Mouse (Mus musculus) T-cell, adult 2 months (primary cell): ENCODE data around the gene Txndc15.
"Not testable (repeated sequence)": the region's sequence is repeated elsewhere in the genome, so short reads cannot be mapped to it uniquely, and the experiment has no call there.

Source experiments
- DNase-seq: peaks from one replicate; pipeline ENCODE4 v3.0.0; 2022; ENCODE audit warnings: low spot score

The Txndc15 gene

DNA sequence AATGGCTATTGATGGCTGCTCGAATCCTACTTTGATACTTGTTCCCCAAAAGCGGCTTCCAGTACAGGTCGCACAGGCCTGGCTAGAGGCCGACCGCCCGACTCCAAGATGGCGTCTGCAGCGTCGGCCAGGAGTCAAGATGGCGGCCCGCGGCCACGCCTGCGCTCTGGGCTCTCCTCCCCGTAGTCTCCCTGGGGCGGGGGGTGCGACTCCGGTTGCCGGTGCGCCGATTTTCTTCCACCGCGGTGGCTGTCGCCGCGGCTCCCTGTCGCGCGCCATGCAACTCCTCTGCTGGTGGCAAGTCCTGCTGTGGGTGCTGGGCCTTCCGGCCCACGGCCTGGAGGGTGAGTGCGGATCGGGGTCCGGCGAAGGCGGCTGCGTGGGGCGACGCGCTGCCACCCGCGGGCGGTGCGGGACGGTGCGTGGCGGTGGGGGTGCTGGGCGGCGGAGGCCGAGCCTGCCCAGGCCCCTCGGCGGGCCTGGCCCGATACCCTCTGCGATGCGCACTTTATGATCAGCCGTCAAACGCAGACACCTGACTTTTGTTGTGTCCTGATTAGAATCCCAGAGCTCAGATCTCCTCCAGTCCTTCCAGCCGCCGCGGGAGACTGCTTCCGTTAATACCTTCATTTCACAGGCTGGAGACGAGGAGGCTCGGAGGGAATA, at the start of gene Txndc15:
Gene Txndc15 (plus strand): TSS at position 150 of the 666 bp plus-strand sequence.
- DNase-seq: peak; percentile 66

DNA sequence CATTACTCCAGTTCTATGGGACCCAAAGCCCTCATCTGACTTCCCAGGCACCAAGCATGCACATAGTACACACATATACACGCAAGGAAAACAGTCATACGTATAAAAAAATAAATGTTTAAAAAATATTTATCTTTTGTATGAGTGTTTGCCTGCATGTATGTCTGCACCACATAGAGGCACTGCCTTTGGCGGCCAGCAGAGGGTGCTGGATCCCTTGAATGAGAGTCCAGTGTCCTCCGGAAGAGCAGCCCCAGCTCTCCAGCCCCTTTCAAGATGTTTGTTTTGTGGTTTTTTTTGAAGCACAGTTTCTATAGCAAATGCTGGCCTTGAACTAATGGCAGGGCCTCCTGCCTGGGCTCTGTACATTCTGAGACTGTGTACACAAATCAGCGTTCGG, 45.9 kb upstream of the Txndc15 start:
- peak; percentile 44 for DNase-seq

DNA sequence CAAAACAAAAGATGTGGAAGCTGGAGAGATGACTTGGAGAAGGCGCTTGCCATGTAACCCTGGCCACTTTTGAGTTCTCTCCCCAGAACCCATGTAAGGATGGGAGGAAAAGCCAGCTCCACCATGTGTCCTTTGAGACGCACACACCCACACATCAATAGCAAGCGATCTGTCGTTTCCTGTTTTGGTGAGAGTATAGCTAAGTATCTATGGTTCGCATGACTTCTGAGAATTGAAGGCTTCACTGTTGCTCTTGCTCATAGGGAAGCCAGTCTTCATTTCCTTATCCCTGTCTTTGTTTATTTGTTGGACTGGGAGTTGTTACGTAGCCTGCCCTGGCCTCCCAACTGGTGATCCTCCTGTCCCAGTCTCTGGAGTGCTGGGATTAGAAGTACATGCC, 41.7 kb upstream of the Txndc15 start:
- peak; percentile 39 for DNase-seq

DNA sequence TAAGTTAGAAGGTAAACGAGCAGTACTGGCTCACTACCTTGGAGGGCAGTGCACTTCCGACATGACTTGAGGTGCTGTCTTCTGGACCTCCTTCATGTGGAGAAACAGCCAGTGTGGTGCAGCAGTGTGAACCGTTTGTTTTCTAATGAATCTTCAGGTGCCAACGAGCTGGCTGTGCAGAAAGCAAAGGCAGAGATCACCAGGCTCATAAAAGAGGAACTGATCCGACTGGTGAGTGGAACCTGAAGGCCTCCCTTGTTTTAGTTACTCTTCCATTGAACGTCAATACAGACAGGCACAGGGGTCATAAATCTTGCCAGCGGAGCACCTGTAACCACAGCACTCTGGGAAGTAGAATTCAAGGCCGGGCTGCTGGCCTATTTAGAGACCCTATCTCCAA, 37.1 kb upstream of the Txndc15 start:
- DNase-seq: no peak

DNA sequence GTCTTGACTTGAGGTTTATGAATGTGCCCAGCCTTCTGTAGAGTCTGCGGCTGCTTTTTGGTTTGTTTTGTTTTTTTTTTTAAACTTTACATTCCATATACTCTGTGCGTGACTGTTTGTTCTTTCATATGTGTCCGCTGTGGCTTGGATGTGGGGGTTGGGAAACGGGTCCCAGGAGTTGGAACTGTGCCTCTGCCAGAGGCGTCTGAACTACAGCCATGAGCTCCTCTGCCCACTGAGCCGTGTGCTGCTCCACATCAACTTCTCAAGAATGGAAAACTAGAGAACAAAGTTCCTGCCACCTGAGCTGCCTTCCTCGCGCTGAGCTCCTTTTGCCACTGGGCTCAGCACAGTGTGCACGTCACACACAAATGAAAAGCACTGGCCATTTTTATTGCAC, 32.2 kb upstream of the Txndc15 start:
- no peak for DNase-seq

DNA sequence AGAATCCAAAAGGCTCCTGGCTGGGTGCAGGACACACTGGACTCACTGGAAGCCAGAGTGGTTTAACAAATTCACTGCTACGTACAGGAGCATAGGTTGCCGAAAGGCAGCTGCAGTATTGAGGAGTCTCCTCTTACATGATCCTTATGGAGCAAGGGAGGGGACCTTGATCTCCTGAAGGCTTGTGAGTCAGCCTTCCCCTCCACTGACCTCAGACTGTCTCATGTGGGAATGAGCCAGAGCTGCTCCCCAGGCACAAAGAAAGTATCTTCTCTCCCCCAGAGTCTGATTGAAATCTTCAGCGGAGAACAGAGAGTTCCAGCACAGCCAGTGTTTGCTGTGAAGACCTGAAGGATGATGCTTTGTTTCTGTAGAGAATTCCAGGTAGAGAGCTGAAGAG, 30.9 kb upstream of the Txndc15 start:
- no peak for DNase-seq

DNA sequence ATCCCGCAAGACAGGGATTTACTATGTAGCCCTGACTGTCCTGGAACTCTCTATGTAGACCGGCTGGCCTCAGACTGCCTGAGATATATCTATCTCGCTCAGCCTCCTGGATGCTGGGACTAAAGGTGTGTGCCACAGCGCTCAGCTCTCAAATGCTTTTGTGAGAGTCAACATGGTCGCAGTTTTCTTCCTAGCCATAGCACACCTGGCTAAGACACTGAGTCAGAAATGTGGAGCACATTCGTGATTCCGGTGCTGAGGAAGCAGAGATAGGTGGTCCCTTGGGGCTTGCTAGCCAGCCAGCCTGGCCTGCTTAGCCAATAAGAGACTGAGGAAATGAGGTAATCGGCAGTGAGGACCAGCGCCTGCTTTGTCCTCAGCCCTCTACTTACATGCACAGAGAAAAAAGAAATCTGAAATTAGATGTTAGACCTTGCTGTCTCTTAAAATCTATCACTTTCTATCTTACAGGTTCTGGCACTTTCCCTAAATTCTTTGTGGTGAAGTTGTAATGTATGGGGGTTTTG, 28.3 kb upstream of the Txndc15 start:
- no peak for DNase-seq

DNA sequence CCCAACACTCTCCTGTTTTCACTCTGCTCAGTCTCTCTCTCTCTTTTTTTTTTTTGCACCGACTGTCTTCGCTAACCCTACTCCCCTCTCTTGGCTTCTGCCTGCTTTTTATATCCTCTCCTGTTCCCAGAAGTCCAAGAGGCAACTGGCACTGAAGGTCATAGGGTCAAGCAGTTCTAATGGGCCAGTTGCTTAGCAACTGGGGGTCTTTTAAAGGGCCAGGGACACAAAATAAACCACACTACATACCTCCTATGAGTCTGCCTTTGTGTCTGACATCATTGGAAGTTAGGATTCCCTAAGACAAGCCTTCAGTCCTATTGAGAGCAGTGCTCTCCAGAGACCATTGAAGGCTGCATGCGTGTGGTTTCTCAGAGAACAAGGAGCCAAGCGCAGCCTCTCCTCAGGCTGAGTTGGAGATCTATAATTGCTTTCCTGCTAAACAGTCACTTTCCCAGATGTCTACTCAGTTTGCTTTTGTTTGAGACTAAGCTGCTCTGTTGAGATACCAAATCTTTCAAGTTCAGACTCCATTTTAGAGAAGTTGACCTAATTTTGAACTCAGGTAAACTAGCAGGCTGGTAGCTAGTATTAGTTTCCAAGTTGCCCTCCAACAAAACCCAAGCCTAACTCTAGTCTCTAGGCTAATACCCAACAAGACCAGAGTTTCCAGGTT, 26.4 kb upstream of the Txndc15 start:
- no peak for DNase-seq

DNA sequence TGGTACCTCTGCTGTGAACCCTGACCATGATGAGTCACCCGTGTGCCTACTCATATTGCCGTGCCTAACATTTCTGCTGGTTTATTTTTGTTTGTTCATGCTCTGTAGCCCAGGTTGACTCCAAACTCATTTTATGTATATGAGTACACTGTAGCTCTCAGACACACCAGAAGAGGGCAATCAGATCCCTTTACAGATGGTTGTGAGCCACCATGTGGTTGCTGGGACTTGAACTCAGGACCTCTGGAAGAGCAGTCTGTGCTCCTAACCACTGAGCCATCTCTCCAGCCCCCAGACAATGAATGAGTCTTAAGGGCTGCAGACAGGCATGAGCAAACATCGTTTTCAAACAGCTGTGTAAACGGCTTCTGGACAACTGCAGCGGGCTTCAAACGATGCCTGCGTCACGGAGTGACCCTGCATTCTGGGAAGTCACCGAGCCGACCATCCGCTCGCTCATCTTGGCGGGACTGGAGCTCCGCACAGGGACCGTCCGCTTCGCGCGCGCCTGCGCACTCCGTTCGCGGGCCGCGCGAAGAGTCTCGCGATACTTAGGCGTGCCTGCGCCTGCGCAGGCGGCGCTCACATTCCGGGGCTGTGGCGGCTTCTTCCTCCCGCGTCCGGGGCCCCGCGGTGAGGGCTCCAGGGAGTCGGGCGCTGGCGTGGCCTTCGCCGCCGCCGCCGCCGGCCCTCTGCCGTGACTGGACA, 21.8 kb upstream of the Txndc15 start, which contains the start of gene B230219D22Rik:
Gene B230219D22Rik (plus strand): TSS at position 590 of the 708 bp plus-strand sequence.
- DNase-seq: peak; percentile 90

DNA sequence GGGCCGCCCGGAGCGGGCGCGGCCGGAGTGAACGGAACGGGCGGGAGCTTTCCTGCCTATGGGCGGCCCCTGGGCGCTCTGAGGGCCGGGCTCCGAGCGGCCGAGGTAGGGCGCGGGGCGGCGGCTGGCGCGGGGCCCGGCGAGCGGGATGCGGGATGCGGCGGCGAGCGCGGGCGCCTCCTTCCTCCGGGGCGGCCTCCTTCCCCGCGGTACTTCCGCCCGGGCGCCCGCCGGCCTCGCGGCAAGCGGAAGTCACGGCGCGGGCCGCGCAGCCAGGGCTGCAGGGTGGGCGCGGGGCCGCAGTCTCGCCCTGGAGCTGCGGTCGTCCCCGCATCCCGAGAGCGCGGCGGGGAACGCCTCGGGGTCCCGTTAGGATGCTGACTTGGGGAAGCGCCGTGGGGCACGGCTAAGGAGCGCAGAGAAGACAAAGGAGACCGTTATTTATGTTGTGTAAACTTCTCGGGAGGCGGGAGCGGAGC, 21.2 kb upstream of the Txndc15 start:
- peak; percentile 56 for DNase-seq

DNA sequence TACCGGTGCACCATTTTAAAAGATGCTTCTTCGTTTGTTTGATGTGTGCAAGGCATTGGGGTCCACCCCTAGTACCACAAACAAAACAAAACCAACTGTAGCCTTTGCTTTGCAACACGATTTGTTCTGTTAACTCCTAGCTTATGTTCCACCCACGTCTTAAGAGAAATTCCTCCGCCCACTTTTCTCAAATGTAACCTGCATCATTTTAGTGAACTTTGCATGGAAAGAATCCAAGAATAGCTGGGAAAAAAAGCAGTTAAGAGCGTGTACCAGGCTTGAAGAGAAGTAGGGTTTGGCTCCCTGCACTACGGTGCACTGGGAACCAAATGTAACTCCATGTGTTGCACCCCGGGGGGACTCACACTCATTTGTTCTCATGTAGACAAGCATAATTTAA, 20.3 kb upstream of the Txndc15 start:
- DNase-seq: peak; percentile 13

DNA sequence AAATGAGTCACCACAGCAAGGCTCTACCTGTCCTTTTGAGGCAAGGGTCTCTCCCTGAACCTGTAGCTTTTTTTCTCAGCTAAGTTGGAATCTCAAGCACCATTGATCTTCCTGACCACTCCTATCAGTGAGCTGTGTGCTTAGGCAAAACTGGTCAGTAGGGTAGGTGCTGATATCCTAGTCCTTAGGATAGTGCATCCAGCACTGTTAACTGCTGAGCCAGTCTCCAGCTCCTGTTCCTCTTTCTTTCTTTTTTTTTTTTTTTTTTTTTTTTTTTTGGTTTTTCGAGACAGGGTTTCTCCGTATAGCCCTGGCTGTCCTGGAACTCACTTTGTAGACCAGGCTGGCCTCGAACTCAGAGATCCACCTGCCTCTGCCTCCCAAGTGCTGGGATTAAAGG, 18.5 kb upstream of the Txndc15 start:
- DNase-seq: not testable (repeated sequence)

DNA sequence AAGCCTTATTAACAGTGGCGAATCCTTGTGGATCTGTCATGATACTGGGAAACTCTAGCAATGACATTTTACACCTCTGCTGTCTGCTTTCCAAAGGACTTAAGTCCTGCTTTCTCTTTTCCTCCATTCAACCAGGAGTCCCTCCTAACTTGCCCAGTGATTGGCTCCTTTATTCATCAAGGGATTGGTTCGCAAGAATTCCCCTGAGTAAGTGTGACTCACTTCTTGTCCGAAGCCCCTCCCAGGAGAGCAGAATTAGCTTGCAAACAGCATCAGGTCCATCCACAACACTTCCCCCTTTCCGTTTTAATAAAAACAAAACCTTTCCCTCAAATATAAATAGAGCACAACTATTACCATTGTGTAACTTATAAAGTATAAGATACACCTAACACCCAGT, 10.1 kb upstream of the Txndc15 start:
- no peak for DNase-seq

DNA sequence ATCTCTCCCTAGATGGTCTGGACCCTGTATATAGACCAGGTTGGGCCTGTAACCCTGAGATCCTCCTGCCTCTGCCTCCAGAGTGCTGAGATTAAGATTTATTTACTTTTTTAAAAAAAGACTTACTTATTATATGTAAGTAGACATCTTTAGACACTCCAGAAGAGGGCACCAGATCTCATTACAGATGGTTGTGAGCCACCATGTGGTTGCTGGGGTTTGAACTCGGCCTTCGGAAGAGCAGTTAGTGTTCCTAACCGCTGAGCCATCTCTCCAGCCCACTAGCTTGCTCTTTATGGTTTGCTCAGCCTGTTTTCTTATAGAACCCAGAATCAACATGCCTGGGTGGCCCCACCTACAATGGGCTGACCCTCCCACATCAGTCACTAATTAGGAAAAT, 1.6 kb upstream of the Txndc15 start:
- no peak for DNase-seq

DNA sequence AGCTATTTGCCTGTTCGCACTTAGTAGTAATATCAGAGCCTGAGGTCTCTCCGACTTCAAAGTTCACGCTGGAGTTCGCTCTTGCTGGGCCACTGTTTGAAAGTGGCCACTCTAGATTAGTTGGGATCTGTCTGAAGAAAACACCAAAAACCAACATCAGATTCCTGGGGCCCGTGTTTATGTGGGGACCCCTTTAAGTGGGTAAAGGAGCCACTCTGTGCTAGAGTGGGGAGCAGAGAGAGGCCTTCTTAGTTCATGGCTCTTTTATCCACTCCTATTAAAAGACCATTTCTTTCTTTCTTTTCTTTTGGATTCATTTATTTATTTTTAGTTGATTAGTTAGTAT, 690 bp downstream of the Txndc15 start:
- DNase-seq: no peak

DNA sequence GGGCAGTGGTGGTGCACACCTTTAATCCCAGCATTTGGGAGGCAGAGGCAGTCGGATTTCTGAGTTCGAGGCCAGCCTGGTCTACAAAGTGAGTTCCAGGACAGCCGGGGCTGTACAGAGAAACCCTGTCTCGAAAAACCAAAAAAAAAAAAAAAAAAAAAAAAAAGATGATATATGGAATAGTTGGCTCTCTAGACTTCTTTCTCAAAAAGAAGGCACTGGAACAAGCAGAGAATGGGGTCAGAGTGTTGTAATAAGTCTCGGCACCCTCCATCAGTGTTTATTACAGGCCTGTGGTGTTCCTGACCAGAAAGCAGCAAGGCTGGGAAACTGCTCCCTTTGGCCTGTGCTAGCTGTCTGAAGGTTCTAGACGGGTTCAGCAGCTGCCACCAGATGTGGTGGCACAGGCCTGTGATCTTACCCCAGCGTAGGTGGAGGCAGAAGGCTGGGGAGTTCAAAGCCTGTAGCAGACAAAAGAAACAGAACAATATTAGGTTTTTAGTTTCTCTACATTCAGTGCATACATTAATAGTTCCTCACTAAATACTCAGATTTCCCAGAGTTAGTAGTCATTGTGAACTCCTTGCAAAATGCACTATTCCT, 1.6 kb downstream of the Txndc15 start:
- peak; percentile 49 for DNase-seq

DNA sequence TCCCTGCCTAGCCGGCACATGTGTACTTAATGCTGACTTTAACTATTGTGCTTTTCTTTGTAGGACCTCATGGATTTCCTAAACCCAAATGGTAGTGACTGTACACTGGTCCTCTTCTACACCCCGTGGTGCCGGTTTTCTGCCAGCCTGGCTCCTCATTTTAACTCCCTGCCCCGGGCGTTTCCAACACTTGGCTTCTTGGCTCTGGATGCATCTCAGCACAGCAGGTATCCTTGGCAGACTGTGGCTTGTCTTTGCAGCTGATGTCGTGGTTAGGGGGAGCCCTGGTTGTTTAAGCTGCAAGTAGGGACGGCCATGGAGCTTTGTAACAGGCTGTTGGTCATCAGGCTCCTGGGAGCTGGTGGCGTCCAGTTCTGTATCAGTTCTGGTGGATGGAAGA, 7.1 kb downstream of the Txndc15 start:
- no peak for DNase-seq

DNA sequence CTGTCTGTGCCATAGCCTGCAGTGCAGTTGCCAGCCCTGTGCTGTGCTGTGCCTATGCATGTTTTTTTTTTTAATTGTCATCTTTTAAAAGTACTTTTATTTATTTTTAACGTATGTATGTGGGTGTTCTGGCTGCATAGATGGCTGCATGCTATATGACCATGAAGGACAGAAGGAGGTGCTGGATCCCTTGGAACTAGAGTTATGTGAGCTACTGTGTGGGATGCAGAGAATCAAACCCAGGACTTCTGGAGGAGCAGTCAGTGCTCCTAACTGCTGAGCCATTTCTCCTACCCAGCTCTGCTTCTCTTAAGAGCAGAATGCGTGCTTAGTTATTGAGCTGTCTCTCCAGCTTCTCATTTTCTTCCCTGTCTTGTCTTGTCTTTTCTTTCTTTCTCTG, 7.5 kb downstream of the Txndc15 start:
- DNase-seq: no peak

DNA sequence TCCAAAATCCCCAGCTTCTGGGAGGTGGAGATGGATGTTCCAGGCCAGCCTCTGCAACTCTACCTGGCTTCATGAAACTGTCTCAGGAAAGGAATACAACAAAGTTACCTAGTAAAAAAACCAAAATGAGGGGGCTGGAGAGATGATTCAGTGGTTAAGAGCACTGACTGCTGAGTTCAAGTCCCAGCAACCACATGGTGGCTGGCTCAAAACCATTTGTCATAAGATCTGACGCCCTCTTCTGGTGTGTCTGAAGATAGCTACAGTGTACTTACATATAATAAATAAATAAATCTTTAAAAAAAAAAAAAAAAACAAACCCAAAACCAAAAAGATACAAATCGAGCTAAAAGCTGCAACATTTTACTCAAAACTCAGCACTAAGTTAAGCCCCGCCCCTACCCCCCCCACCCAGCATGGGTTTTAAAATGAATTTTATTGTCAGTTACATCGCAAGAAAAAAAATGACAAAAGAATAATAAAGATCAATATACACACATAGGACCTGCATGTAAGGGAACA, 12.2 kb downstream of the Txndc15 start:
- peak; percentile 25 for DNase-seq

DNA sequence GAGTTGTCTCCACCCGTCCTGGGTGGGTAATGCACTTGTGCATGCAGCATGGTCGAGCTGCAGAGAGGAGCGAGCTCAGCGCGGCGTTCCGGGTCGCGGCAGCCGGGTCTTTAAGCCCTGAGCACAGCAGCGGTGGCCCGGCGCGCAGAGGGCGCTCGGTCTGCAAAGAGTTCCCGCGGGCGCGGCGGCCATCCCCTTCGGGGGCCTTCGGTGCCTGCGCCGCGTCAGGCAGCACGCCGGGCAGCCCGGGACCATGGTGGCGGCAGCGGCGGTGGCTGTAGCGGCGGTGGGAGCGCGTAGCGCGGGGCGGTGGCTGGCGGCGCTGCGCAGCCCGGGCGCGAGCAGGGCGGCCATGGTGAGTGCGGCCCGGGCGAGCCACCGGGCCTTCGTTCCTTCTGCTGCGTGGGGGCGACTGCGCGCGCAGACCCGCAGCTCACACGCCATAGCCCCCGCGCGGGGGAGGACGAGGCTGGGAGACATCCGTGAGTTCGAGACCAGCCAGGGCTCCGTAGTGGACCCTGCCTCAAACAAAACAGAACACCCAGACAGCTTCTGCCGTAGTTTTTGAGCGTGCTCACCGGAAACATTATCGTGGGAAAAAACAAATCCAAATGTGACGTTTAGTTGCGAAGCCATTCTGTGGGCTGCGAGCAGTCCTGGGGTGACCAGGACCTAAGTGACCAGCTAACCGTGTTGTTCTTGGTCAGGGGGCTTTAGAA, 12.8 kb downstream of the Txndc15 start, which contains the start of gene Pcbd2:
Gene Pcbd2 (plus strand): TSS at position 249 of the 719 bp plus-strand sequence.
- DNase-seq: peak; percentile 85

DNA sequence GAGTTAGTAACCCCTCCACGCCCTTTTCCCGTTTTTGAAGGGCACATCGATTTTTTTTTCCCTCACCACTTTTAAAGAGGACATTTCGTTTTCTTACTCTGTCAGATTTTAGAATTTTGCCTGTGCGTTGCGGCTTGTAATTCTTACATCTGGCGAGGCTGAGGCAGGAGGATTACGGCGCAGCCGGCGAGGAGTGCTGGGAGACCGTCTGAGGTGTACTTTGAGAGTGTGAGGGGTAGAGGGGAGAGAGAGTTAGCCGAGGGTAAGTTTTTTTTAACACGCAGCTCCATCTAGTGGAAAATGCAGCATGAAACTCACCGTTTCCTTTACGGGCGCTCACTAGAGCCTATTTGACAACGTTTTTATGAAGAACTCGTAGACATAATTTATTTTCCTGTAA, 13.4 kb downstream of the Txndc15 start:
- DNase-seq: peak; percentile 85
